Mouse (Mus musculus): ENCODE data around the gene Hemk1.

- TF ChIP-seq CTCF (IDR thresholded peaks at IDR 0.05; ENCODE audit: borderline replicate concordance, extremely low read depth, insufficient read depth, insufficient read length) (no peak), POLR2A (IDR thresholded peaks at IDR 0.05; ENCODE audit: borderline replicate concordance, extremely low read depth, insufficient read depth, insufficient read length, poor library complexity, severe bottlenecking) (no peak)
Measured at GRCm38 (mm10) chr9:107305012-107305411, 33.1 kb downstream of the Hemk1 start.
